Mouse (Mus musculus) embryonic facial prominence, embryonic 10.5 days (tissue): Measurements from ENCODE around the gene Lhx6. TPM values are rescaled to one million over a fixed set of nuclear protein-coding genes. Genes with fewer than 3 reads are reported as not detected.

Source experiments
- DNase-seq: peaks from one replicate; pipeline ENCODE4 v3.0.0-alpha.2; 2017; ENCODE audit warnings: low spot score
- H3K27ac ChIP-seq: fragments of 300-500 bp; sonication (generic); replicated peaks from 2 replicates; pipeline ENCODE4 v1.5.1; 2016; ENCODE audit warnings: mild to moderate bottlenecking
- H3K27me3 ChIP-seq: fragments of 300-500 bp; sonication (generic); replicated peaks from 2 replicates; pipeline ENCODE4 v1.6.1; 2016; ENCODE audit warnings: low read depth, mild to moderate bottlenecking; ENCODE audit not compliant: poor library complexity, severe bottlenecking
- H3K36me3 ChIP-seq: fragments of 300-500 bp; sonication (generic); replicated peaks from 2 replicates; pipeline ENCODE4 v1.6.1; 2016; ENCODE audit warnings: mild to moderate bottlenecking, moderate library complexity
- H3K4me1 ChIP-seq: fragments of 300-500 bp; sonication (generic); 2 replicates; pipeline ENCODE4 v1.6.1; 2016
- H3K4me3 ChIP-seq: fragments of 300-500 bp; sonication (generic); 2 replicates; pipeline ENCODE4 v1.5.1; 2016; ENCODE audit warnings: mild to moderate bottlenecking, moderate library complexity
- H3K9me3 ChIP-seq: fragments of 300-500 bp; sonication (generic); 2 replicates; pipeline ENCODE4 v1.6.1; 2016; ENCODE audit warnings: mild to moderate bottlenecking
- WGBS: fragments of 180-500 bp; shearing (Covaris S2); methylation state at CpG from one replicate; pipeline ENCODE4 v1.1.7; 2016; 5-methylcytosine and 5-hydroxymethylcytosine counted together
- polyA plus RNA-seq: library from polyadenylated mRNA; unstranded; fragments of >200 nt; fragmentation: Nextera tagmentation; extraction: Ambion mirVana; gene quantifications from 2 replicates; pipeline ENCODE4 v1.2.1, GENCODE M21; 2016

Lhx6 gene
- polyA plus RNA-seq, 1 experiment from 2014 or later = 16.1 TPM

DNA sequence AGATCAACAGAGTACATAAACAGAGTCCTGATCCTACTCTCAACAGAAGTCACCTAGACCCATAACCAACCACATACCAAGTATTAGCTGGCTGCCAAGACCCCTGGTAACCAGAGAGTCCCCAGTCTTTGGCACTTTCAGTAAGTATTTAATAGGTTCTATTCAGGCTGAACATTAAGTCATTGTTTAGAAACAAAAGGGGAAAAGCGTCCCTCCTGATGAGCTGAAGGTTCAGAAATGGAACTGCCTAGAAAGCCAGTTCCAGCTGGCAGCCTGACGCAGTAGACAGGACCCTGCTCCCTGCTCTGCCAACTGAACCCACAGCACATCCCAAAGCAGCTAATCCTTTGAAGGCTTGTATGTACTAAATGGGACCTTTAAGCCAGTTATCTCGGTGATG lies 16.0 kb downstream of the Lhx6 start:
- Histone ChIP-seq H3K27me3 (peaks cover 99% of the 10 kb centered on the region), H3K27ac (no peak overlapping the region), H3K9me3 (no peaks in the 10 kb centered on the region), H3K36me3 (peaks cover 23% of the 10 kb centered on the region), H3K4me1 (peaks cover 33% of the 10 kb centered on the region), H3K4me3 (no peak overlapping the region)
- DNase-seq = no peak
- 56% methylated on average over 3 of the region's 3 CpGs for WGBS

DNA sequence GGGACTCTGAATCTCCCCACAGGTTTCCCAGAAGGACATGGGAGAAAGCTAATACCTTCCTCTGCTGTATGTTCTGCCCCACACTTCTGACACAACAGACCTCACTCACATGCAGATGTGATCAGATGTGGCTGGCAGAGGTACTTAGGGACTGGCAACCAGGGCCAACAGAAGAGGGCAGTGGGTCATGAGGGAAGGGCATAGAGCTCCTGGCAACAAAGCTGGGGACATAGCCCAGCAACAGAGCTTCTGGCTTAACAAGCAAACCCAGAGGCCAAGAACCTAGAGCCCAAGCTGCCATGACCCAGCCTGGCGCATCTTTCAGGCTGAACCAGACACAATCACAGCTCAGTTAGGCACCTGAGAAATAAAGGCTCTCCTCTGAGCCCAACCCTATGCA lies 20.2 kb downstream of the Lhx6 start:
- peaks cover 34% of the 10 kb centered on the region for H3K4me1 ChIP-seq
- DNase-seq = no peak
- WGBS = 86% methylated on average over 1 of the region's 1 CpGs
- H3K4me3 ChIP-seq = no peak overlapping the region
- H3K27me3 ChIP-seq = peaks cover 59% of the 10 kb centered on the region
- no peaks in the 10 kb centered on the region for H3K9me3 ChIP-seq
- H3K27ac ChIP-seq = no peak overlapping the region
- H3K36me3 ChIP-seq = peaks cover 31% of the 10 kb centered on the region

DNA sequence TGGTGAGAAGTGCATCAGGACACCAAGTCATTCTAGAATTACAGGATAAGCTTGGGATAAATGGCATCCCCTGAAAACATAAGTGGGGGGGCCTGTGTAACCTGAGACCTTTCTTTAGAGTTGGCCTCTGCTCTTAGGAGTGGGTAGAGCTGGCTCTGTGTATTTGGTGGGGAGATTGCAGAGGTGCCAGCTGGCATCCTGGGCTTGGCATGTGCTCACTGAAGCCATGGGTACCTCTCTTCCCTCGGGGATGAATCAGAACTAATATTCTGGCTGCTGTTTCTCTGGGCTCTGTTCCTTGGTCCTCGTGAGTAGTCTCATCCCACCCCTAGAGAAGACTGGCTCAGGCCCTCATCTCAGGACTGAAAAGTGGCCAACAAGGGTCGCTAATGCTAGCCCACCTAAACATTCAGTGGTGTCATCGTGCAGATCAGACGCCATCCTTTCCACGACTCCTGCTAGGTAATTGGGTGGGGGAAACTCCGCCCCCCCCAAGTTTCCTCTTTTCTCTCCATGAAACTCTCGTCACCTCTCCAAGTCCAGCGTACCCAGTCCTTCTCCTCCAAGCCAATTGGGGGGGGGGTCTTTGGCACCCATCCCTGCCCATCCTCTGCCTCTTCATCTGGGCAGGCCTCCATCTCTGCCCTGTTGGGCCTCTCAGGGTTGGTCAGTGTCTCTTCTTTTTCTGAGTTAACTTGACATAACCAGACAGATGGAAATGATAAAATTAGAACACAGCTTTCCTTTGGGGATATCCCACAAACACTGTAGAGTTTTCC lies 22.2 kb downstream of the Lhx6 start:
- no peak overlapping the region for H3K27ac ChIP-seq

GRCm38 (mm10) chr2:36081446-36081845 lies 23.8 kb downstream of the Lhx6 start:
- peaks cover 43% of the 10 kb centered on the region for H3K27me3 ChIP-seq
- peaks cover 61% of the 10 kb centered on the region for H3K4me1 ChIP-seq
- no peak overlapping the region for H3K4me3 ChIP-seq
- DNase-seq = no peak
- H3K36me3 ChIP-seq = peaks cover 30% of the 10 kb centered on the region
- H3K27ac ChIP-seq = 0 out of 2 replicates have a peak overlapping the region, but pooled peaks have one; percentile 14
- WGBS = 22% methylated on average over 9 of the region's 9 CpGs
- H3K9me3 ChIP-seq = no peaks in the 10 kb centered on the region

More for the DNA sequence above, 22.2 kb downstream of the Lhx6 start:
- H3K27me3 ChIP-seq = peaks cover 50% of the 10 kb centered on the region
- 81% methylated on average over 9 of the region's 9 CpGs for WGBS
- peaks cover 31% of the 10 kb centered on the region for H3K36me3 ChIP-seq
- DNase-seq = no peak
- H3K9me3 ChIP-seq = no peaks in the 10 kb centered on the region
- H3K4me3 ChIP-seq = no peak overlapping the region
- H3K4me1 ChIP-seq = peaks cover 47% of the 10 kb centered on the region

GRCm38 (mm10) chr2:36077160-36077761 lies 27.9 kb downstream of the Lhx6 start:
- Histone ChIP-seq H3K27me3 (peaks cover 31% of the 10 kb centered on the region), H3K9me3 (no peaks in the 10 kb centered on the region), H3K27ac (no peak overlapping the region; the same call in 1 of the 2 replicates), H3K36me3 (no peaks in the 10 kb centered on the region), H3K4me3 (peak overlapping the region; percentile 38; the same call in 1 of the 2 replicates), H3K4me1 (peaks cover 43% of the 10 kb centered on the region)
- WGBS = 20% methylated on average over 11 of the region's 11 CpGs
- no peak for DNase-seq

DNA sequence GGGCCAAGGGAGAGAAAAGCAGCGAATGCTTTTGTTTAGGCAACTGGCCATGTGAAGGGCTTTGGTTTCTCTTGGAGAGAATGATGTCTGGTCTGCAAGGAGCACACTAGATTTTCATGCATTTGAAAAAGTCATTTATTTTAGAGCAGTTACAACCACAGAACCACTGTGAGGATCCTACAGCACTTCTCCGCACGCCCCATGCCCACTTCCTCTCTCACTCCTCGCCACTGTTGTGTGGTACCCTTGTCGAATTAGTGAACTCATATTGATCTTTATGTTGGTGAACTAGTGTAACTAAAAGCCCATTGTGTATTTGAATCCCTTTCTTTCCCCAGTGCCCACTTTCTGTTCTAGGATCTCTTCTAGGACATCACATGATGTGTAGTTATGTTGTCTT lies 30.0 kb downstream of the Lhx6 start:
- no peak for DNase-seq
- H3K27ac ChIP-seq = no peak overlapping the region
- H3K36me3 ChIP-seq = no peaks in the 10 kb centered on the region
- 89% methylated on average over 5 of the region's 5 CpGs for WGBS
- peaks cover 28% of the 10 kb centered on the region for H3K4me1 ChIP-seq
- H3K9me3 ChIP-seq = no peaks in the 10 kb centered on the region
- peaks cover 33% of the 10 kb centered on the region for H3K27me3 ChIP-seq
- no peak overlapping the region for H3K4me3 ChIP-seq

- peaks cover 23% of the 10 kb centered on the region for H3K4me1 ChIP-seq
- H3K36me3 ChIP-seq = no peaks in the 10 kb centered on the region
- DNase-seq = no peak
- H3K27ac ChIP-seq = no peak overlapping the region
- 64% methylated on average over 3 of the region's 3 CpGs for WGBS
- peaks cover 30% of the 10 kb centered on the region for H3K27me3 ChIP-seq
- no peaks in the 10 kb centered on the region for H3K9me3 ChIP-seq
- H3K4me3 ChIP-seq = no peak overlapping the region
Measured at GRCm38 (mm10) chr2:36073781-36074180, 31.4 kb downstream of the Lhx6 start.

GRCm38 (mm10) chr2:36071660-36072305 lies 33.4 kb downstream of the Lhx6 start:
- Histone ChIP-seq H3K4me3 (no peak overlapping the region), H3K36me3 (no peaks in the 10 kb centered on the region), H3K27me3 (peaks cover 24% of the 10 kb centered on the region), H3K4me1 (peaks cover 3% of the 10 kb centered on the region; the same call in 1 of the 2 replicates), H3K9me3 (no peaks in the 10 kb centered on the region), H3K27ac (no peak overlapping the region)
- 79% methylated on average over 8 of the region's 8 CpGs for WGBS
- no peak for DNase-seq

GRCm38 (mm10) chr2:36067132-36067531 lies 38.1 kb downstream of the Lhx6 start:
- H3K27me3 ChIP-seq = peaks cover 8% of the 10 kb centered on the region; the same call in 1 of the 2 replicates
- no peak for DNase-seq
- H3K4me1 ChIP-seq = no peaks in the 10 kb centered on the region
- no peak overlapping the region for H3K4me3 ChIP-seq
- H3K36me3 ChIP-seq = no peaks in the 10 kb centered on the region
- H3K9me3 ChIP-seq = no peaks in the 10 kb centered on the region
- WGBS = 65% methylated on average over 9 of the region's 9 CpGs
- no peak overlapping the region for H3K27ac ChIP-seq

DNA sequence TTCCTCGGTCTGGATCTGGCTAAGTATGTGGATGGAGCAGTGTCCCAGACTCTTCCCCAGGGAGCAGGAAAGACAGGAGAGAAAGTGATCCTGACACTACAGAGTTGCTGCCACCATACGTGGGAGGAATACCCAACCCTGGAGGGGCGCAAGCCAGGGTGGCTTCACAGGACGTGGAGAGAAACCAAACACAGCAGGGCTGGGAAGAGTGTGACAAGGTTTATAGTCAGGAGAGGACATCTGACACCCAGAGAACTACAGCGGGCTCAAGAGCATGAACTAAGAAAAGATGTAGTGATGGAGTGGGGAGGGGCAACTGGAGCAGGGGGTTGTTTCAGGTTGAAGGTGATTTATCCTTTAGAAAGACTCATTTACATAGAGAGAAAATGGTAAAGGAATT lies 43.8 kb downstream of the Lhx6 start:
- 71% methylated on average over 5 of the region's 5 CpGs for WGBS
- no peak overlapping the region for H3K27ac ChIP-seq
- H3K36me3 ChIP-seq = no peaks in the 10 kb centered on the region
- no peak overlapping the region for H3K4me3 ChIP-seq
- peaks cover 3% of the 10 kb centered on the region; the same call in 1 of the 2 replicates for H3K4me1 ChIP-seq
- DNase-seq = no peak
- 0 out of 2 replicates have a peak, but pooled peaks cover 8% of the 10 kb centered on the region for H3K27me3 ChIP-seq
- H3K9me3 ChIP-seq = no peaks in the 10 kb centered on the region

GRCm38 (mm10) chr2:36056248-36056647 lies 49.0 kb downstream of the Lhx6 start:
- 35% methylated on average over 3 of the region's 3 CpGs for WGBS
- peaks cover 6% of the 10 kb centered on the region; the same call in 1 of the 2 replicates for H3K4me1 ChIP-seq
- H3K4me3 ChIP-seq = no peak overlapping the region
- H3K36me3 ChIP-seq = no peaks in the 10 kb centered on the region
- no peak for DNase-seq
- no peak overlapping the region for H3K27ac ChIP-seq
- H3K27me3 ChIP-seq = 0 out of 2 replicates have a peak, but pooled peaks cover 8% of the 10 kb centered on the region
- no peaks in the 10 kb centered on the region for H3K9me3 ChIP-seq

GRCm38 (mm10) chr2:36053249-36053648 lies 52.0 kb downstream of the Lhx6 start:
- WGBS = 83% methylated on average over 3 of the region's 3 CpGs
- Histone ChIP-seq H3K4me3 (no peak overlapping the region), H3K27ac (no peak overlapping the region), H3K4me1 (peaks cover 17% of the 10 kb centered on the region), H3K36me3 (no peaks in the 10 kb centered on the region), H3K27me3 (0 out of 2 replicates have a peak, but pooled peaks cover 8% of the 10 kb centered on the region), H3K9me3 (no peaks in the 10 kb centered on the region)
- no peak for DNase-seq
